Mouse (Mus musculus) right cerebral cortex, postnatal 4 days (tissue): ENCODE results near the gene Chchd5.
A peak's percentile ranks its signal among the peaks of the same experiment; 100 is the strongest.

Experiments used
- DNase-seq: peaks from one replicate; pipeline ENCODE4 v3.0.0-alpha.2; 2022

Chchd5 gene

DNA sequence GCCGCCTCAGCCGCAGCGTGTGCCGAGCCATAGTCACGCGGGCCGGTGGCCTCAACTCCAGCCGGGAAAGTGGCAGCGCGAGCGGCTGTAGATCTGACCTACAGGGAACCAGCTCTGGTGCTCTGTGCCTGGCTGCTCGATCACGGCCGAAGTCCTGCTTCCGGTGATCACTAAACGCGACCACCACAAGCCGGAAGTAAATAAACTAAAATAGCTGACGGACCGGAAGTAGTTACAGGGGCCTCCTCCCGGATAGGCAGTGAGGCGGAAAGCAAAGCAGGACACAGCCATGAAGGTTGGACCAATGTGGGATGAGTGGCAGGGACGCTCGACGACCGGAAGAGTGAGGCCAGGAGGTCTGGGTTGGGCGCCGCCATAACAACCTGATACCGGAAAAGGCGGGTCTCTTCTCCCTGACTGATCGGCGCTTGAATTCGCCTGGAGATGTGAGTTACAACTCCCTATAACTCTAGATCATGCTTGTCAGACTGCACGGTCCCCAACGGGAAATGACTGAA lies at the start of gene Chchd5:
Gene Chchd5, plus strand, starts transcription at position 289 of the 518 bp plus-strand sequence.
- peak; percentile 79 for DNase-seq

DNA sequence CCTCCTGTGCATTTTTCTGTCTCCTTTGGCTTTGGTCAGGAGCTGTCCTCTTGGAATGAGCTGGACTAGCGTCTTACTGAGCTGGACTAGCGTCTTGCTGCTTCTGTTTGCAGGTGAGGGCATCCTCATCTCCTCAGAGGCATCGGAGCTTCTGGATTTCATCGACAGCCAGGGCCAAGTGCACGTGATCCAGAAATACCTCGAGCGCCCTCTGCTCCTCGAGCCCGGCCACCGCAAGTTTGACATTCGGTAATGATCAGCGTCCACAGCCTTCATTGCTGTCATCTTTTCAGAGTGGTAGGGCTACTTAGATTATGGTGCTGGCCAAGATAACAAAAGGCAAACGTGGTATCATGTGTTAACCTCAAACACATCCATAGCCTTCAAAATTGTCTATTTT lies 48.4 kb upstream of the Chchd5 start:
- no peak for DNase-seq

DNA sequence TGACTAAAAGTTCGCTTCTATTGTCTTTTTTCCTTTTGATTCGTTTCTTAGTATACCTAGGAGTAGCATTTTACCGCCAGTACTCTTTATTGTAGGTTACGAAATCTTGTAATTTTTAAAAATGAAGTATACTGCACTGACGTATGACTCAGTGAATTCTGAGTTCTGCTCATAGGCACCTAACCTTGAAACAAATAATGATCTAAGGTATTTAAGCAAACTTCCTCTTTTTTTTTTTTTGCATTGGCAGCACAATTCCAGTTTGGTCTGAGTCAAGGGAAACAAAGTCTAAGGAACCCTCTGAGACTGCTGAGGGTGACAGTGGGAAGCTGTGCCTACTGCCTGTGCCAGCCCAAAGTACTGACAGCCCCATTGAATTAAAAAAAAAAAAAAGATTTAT lies 46.0 kb upstream of the Chchd5 start:
- DNase-seq: no peak

DNA sequence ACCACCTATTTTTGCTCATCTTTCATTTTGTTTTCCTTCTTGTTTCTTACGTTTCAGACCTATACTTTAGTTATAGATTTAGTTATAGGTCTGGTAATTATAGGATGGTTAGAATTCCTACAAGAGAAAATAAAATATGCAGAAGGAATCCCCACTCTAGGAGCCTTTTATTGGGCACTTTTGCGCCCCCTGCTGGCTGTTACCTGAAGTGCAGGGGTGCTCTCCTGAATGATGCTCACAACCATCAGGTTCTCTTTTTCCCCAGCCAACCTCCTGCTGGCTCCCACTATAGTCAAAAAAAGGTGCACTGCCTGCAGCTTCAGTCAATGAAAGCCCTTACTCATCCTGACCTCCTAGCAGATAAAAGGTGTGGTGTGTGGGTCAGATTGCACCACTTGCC lies 44.5 kb upstream of the Chchd5 start:
- peak; percentile 27 for DNase-seq

DNA sequence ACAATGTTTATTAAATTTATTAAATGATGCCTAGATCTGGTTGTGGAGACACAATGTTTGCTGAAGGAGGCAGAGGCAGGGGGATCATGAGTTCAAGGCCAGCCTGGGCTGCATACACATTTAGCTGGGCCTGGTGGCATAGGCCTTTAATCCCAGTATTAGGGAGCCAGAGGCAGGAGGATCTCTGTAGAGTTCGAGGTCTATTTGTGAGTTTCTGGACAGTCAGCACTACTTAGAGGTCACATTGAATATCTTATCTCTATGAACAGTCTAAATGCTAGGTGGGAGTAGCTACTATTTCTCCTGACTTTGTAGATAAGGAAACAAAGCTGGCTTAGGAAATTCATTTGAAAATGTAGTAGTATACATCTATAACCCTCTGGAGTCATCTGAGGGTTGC lies 42.0 kb upstream of the Chchd5 start:
- DNase-seq: no peak

DNA sequence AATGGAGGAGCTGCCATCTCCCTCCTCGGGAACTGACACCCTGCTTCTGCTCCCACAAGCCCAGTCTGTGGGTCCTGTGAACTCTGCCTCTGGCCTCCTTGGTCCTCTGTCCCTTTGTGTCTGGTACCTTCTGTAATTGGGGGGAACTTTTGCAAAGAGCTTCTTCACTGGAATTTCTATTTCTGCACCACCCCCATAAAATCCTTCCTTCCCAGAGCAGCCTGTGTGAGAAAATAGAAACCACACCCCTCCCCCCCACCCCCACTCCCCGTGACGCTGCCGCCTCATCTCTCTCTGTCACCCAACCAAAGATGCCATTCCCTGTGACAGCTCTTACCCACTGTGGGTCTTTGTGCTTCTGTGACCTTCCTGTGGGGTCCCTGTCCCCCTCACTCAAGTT lies 39.1 kb upstream of the Chchd5 start:
- no peak for DNase-seq

DNA sequence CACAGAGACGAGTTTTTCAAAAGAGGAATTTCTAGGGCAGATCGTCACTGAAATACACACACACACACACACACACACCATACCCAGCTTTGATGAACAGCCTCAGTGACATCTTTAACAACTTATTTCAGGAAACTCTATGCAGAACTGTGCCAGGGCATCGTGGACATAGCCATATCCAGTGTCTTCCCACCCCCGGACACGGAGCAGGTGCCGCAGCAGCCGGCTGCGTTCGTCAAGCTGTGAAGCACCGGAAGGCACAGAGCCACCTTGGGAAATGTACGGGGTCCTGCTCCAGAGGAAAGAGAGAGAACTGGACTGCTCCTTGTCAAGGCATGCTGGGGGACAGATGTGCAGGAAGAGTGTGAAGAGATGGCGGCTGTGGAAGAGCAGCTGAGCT lies 36.7 kb upstream of the Chchd5 start:
- no peak for DNase-seq

DNA sequence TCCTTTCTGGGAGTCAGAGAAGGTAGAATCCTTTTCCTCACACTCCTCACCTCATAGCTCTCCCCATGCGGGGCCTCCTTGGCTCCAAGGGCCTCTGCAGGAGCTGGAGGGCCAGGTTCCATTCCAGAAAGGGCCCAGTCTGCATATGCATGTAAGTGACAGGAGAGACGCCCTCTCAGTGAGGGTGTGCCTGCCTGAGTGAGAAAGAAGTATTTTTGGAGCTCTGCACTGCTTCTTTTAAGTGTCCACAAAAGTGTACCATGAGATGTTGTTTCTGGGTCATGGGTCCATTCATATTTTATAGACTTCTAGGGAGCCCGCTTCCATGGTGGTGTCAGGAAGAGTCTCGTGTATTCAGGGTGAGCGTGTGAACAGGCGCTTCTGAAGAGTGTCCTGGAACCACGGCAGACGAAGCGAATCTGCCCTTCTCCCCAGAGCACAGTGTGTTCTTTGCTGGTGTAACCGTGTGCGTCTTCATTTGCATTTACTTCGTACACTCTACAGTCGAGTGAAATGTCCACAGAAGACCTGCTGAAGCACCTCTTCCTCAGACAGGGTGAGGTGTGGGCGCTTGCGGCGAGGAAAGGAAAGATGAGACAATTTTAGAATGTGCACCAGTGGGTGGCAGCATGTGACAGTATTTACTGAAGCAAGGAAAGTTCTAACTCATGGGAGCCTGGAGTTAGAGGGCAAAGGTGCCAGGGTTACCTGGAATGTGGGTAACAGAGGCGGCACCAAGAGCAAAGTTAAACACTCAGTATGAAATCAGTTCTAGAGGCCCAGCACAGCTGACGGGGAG lies 35.4 kb upstream of the Chchd5 start:
- DNase-seq: no peak

DNA sequence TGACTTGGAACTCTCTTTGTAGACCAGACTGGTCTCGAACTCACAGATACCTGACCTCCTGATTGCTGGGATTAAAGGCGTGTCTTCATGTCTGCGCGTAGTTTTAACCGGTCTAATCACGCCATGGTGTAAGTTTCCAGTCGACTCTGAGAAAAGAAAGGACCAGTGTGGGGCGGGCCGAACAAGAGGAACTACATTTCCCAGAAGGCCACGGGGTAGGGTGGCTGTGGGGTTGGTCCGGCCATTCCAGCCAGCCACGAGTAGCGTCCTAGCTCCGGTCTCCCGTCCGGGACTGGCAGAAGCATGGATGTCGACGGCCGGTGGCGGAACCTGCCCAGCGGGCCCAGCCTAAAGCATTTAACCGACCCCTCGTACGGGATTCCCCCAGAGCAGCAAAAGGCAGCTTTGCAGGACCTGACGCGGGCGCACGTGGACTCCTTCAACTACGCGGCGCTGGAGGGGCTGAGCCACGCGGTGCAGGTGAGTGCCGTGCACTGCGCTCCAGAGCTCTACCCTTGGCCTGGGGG lies 28.7 kb upstream of the Chchd5 start, which contains the start of gene Polr1b:
Gene Polr1b, plus strand, starts transcription at position 212 of the 527 bp plus-strand sequence.
- peak; percentile 82 for DNase-seq

DNA sequence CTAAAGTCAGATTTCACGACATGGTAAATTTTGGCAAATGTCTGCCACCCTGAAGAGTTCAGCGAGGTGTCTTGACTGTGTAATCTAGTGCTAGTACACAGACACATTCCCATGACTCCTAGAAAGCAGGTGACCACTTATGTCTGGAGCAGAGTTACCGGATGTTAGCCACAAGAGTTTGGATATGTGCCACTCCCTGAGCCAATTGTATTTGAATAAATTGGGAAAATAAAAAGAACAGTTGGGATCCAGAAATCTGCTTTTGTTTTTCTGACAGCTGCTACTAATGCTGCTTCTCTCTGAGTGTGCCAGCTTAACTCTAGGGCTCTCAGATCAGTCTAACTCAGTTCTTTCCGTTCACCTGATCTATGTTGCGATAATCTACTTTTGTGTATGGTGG lies 16.6 kb upstream of the Chchd5 start:
- no peak for DNase-seq

DNA sequence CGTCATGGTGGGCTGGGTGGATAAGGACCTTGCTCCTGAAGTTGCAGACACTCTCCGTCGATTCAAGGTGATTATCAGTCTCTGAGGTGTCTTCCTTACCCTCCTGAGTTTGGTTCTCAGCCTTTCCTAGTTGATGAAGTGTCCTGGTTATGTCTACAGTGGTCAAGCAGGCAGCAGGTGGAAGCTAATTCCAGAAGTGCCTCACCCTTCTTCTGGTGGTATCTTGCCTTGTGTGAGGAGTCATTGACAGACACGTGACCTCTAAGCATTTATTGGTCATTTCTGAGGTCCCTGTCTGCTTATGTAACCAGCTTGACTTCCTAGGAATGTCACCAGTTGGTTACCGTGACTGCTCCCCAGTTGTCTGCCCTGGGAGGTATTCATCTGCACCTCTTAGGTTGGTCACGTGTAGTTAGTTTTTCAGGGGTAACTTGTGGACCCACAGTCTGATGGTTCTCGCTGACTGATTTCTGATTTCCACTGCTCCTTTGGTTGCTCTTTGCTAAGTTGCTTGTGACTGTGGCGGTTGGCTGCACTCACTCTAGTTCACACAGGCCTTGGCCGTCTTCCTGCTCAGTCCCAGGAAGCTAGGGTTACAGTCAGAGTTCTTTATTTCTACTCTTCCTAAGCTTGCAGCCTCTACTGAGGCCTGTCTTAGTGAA lies 13.7 kb upstream of the Chchd5 start:
- no peak for DNase-seq

DNA sequence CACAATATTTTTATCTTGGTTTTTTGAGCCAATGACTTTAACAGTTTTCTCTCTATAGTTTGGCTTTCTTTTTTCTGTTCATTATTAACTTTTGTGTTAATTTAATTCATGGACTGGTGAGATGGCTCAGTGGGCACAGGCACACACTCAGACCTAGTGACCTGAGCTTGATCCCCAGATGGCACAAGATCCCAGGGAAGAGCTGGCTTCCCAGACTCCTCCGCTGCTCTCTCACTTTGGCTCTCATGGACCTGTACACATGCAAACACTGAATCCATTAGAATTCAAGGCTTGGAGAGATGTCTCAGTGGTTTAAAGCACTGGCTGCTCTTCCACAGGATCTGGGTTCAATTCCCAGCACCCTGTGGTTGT lies 13.1 kb upstream of the Chchd5 start:
- DNase-seq: no peak

DNA sequence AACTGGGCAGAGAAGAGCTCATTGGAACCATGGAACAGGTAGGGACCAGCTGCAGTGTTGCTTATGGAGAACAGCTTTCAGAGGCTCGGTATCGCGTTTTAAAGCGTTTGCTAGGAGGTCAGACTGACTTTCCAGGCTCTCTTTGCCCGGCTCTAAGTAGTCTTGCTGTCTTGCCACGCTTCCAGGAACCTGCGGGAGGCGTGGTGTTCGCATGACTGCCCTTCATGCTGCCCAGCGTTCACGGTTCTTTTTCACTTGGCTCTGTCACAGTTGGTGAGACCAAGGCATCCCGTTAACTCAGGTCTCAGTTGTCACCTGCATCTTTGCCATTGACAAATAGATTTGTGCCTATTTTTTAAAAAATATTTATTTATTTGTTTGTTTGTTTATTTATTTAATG lies 11.4 kb upstream of the Chchd5 start:
- no peak for DNase-seq

DNA sequence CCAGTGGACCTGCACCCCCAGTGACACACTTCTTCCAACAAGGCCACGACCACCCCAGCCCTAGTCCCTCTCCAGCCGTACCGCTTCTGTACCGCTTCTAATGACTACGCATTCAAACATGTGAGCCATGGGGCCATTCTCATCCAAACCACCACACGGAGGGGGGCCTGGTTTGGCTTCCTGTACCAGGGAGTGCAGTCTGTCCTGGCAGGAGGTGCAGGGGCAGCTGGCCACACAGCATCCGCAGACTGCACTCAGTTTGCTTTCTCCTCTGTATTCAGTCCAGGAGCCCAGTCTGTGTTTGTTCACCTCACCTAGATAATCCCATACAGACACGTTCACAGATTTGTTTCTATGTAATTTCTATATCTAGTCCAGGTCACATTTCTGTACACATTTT lies 7.5 kb upstream of the Chchd5 start:
- no peak for DNase-seq

DNA sequence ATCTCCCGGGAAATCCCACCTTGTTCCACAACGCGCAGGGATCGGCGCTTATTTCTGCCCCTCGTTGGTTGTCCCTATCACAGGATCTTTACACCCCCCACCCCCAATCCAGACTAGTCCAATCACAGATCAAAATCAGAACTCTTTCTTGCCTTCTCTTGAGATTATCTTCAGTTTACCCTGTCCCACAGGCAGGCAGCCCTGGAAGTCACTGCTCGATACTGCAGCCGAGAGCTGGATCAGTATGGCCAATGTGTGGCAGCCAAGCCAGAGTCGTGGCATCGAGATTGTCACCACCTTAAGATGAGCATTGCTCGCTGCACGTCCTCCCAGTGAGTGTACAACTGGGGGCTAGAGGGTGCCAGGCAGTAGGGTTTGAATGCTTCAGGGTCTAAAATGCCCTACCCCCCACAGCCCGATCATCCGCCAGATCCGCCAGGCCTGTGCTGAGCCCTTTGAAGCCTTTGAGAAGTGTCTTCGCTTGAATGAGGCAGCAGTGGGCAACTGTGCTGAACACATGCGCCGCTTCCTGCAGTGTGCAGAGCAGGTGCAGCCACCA lies 566 bp downstream of the Chchd5 start:
- DNase-seq: no peak

DNA sequence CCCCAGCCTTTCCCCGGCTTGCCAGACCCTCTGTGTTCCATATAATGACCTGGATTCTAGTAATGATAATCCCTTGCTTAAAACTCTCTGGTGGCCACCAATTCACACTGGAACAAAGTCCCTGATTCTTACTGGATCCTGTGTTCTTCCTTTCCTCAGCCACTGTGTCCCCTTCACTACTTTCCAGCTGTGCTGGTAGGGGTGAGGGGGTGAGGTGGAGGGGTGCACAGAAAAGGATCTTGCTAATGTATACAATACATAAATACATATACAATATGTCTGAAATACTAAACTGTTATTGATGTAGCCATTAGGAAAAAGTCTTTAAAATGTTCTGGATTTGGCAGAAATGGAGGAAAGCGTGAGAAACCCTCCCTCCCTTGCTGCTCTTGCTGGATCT lies 1.3 kb downstream of the Chchd5 start:
- DNase-seq: no peak

DNA sequence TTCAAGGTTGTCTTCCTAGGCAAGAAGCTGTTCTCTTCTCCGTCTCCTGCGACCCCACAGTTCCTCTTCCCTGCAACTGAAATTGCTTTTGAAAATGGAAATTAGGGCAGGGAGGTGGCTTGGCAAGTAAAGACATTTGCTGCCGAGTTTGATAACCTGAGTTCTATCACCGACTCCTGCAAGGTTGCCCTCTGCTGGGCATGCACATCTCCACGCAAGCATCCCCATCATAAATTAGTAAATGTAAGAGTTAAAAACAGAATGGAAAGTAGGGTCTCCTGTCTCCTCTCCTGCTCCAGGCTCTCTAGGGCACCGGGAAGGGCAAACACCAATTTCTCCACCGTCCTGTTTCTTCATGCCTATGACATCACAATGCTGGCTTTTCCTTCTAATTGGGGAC lies 2.7 kb downstream of the Chchd5 start:
- DNase-seq: no peak

DNA sequence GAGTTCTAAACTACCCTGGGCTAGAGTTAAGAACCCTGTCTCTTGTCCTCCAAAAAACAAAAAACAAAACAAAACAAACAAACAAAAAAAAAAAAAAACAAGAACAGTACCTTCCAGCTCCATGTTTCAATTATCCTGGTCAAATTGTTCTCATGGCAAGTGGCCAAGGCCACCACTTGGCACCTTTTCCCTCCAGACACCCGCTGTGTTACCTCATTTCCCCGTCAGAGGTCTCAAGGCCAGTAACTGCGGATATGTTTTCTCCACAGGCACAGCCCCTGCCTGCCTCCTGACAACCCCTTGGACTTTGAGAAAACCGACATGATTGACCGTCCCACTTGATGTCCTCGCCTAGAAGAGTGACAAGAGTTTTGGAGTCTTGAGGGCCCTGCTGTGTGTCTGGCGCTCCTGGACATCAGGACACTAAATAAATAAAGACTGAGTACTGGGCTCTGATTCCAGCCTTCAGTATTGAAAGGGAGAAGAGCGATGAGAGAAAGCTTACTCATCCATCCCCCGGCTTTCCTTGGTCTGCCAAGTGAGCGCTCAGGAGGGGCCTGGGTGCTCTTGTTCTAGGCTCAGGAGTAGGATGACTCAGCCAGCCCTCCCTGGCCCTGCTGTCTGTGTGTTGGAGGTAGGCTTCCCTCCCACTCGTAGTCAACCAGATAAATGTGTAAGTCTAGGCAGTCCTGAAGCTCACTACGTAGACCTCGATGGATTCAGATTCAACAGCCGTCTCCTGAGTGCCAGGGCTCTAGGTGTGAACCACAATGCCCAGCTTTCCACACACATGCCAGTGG lies 3.7 kb downstream of the Chchd5 start:
- no peak for DNase-seq

DNA sequence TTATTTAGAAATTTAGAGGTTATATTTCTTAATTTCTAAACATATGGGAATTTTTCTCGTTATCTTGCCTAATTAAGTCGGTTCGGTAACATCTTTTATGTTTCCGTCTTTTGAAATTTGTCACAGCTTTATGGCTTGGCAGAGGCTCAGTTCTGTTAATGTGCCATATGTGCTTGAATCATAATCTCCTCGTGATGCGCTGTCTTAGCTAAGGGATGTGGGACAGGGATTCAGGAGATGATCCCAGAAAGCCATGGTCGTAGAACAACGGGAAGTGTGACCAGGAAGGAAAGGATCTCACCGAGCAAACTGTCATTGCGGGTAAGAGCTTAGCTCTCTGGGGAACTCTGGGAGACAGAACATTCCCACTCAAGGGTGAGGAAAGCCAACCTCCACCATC lies 10.4 kb downstream of the Chchd5 start:
- DNase-seq: no peak

DNA sequence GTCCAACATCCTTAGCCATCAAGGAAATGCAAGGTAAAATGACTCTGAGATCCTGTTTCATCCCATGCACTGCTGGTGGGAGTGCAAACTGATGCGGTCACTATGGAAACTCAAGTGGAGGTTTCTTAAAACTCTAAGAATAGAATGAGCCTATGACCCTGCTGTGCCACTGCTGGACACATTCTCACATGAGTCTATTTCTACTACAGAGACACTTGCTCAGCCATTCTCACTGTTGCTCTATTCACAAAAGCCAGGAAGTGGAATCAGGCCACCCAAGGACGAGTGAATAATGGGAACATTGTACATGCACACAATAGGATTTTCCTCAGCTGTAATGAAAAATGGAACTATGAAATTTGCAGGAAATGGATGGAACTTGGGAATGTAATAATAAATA lies 19.3 kb downstream of the Chchd5 start:
- DNase-seq: no peak

DNA sequence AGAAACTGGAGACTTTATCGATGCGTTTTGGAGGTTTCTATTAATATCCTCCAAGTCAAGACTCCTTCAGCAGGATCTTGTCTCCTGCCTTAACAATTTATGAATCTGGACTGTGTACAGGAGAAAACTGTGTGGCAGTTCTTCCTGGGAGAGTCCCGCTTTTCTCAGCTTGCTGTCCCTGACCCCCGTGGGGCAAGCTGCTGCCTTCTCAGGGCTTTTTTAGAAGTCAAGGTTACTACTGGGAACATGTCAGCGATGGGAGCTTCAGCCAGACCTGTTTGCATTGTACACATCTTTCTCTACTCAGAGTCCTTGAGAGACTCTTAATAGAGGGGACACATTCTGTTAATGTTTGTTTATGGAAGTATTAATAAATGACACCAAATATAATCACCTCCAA lies 20.9 kb downstream of the Chchd5 start:
- no peak for DNase-seq

DNA sequence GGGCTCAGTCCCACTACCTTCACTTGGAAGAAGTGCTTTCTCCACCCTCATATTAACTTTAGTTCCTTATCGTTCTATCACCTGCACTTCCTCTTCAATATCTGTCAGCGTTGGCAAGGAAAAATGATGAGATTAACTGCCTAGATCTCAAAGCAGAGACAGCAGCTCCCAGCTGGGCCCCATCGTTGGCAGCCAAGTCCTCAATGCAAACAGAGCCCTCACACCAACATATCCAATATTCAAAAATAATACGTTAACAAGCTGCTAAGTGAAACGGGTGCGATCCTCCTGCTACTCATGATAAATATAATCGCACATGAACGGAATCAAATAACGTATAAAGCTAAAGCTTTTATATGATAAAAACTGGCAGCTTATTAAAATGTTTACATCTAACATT lies 21.6 kb downstream of the Chchd5 start:
- DNase-seq: no peak

DNA sequence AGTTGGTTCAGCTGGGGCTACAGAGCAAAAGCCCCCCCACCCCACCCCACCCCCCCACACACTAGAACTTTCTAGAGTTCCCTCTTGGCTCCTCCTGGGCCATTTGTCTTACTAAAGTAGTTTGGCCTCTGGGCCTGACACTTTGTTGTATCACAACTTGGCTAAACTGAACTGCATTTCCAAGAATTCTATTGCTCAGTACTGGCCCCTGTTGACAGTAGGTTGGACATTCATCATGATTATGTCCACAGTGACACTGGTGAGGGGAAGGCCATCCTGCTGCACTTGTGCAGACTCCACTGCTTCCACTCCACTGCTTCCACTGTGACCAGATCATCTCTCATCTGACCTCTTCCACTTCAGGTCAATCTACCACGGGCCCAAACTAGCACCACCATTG lies 23.3 kb downstream of the Chchd5 start:
- no peak for DNase-seq
